Mouse (Mus musculus): ENCODE measurements around the gene Vmn1r52.
"Not testable (repeated sequence)": the region's sequence is repeated elsewhere in the genome, so short reads cannot be mapped to it uniquely, and the experiment has no call there.

Vmn1r52 gene

DNA sequence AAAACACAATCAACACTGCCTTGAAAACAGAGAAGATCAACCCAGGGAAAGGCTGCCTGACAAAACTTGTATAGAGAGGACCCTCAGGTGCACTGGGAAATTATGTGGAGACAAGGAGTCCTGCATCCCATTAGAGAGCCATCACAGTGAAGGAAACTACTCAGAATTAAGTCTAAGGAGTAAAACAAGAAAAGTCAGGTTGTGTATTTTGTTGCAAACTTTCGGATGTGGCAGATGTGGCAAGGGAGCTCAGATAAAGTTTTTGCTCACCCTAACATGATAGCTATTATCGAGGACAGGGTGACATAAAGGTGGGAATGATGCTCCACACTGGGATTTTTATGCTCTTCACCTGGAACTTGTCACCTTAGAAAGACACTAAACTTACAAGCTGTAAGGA is at the start of gene Vmn1r52:
Gene Vmn1r52 (plus strand): TSS at position 301 of the 400 bp plus-strand sequence.
- DNase-seq = no peak

DNA sequence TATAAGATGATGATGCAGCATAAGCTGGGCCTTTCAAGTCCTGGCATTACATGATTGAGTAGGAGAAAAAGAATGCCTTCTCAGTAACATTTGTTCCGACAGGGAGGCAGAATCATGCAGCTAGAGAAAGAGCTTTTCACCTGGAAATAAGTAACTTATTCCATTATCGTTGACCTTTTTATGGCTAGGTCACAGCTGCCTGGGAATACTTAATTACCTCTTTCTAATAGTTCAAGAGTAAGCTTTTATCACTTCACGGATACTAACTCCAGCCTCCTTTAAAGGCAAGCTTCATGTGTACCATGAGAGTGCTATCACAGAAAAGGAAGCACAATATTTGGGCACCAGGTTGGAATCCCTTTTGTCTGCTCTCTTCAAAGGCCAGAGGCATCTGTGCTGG is 14.5 kb upstream of the Vmn1r52 start:
- DNase-seq = no peak

DNA sequence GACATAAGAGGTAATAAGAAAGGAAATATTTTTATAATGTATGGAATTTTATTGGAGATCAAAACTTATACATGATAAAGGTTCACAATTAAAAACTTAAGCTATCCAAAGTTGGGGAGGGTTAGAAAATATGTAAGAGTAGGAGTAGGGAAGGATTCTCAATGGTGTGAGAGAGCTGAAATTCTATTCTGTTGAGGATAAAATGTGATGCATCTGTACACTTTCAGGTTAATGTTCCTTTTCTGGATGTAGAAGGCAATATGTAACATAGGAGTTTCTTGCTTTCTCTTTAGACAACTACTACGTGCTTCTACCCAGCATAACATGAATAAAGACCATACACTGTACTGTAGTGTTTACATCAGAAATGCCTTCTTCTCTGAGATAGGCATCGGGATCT is 27.9 kb downstream of the Vmn1r52 start, which contains the start of gene V1ra8:
Gene V1ra8 (plus strand): TSS at position 301 of the 400 bp plus-strand sequence.
- not testable (repeated sequence) for DNase-seq

DNA sequence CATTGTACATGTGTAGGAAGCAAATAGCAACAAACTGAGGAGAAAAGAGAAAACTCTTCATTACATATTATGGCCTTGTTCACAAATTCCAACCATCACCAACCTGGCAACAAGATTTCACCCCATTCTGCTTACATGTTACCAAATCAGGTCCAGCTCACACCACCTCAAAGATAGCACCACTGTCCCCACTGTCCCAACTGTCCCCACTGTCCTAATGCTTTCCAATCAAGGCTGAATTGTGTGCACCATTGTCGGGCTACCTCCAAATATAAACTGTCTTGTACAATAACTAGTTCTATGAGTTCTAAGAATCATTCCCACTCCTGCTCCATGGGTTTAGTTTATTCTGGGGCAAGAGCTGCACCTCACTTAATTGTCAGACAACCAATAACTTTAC is 49.7 kb downstream of the Vmn1r52 start, which contains the start of gene Vmn1r53:
Gene Vmn1r53 (minus strand): TSS at position 101 of the 400 bp plus-strand sequence.
- no peak for DNase-seq
